15 mouse cellular contexts compared by ENCODE assay signal in the genomic region with DNA sequence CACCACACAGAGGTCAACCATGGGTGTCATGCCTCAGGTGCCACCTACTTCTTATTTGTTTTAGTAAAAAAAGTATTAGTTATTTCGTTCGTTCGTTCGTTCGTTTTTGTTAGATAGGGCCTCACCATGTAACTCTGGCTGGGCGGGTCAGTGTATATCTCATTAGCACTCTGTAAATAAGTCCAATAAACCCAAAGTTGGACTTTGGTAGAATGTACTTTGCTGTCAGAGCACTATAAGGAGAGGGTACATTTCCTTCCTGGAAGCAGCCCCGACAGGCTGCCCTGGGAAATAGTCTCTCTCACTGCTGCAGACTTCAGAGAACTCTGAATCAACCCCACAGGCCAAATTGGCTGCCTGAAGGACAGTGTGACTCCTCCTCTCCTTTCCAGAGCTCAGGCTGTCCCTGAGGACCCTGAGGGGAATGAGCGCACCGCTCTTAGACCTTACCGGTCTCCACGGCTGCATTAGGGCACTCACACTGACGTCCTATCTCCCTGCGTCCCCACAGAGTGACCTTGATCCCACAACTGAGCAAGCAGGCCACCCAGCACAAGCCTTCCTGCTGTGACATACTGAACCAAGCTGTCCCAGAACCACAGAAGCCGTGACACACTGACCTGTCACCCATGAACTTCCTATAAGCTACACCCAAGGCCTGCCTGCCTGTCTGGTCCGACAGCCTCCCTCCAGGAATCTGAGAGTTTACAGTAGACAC. TPM values are rescaled to one million over a fixed set of nuclear protein-coding genes. Genes with fewer than 3 reads are reported as not detected.
DNase-seq lines count a peak whose midpoint lies in the region; ATAC-seq lines count a peak whose summit lies in the region.
"Had no signal": no experiment of that assay in that cellular context is flagged by ENCODE, and none has a peak within 500 bp of the region (broad histone marks: within the 10 kb centered on the region; RNA-seq: fewer than 3 reads in every experiment).

No protein-coding gene starts in this region.

- no peak for DNase-seq in heart, adult 8-10 months (ENCODE audit: low spot score)
- DNase-seq in liver, embryonic 11.5 days (ENCODE audit: low spot score) = no peak
- no peak for DNase-seq in intestine, embryonic 14.5 days (ENCODE audit: low spot score)
- DNase-seq in thymus, postnatal 0 days (ENCODE audit: low spot score) = no peak
- DNase-seq: cerebellum, postnatal 10 days; lung, adult 18-20 months; right cerebral cortex, adult 18-20 months had no signal

- H3K27me3 ChIP-seq in heart, embryonic 15.5 days = no peaks in the 10 kb centered on the region
- H3K27me3 ChIP-seq in liver, embryonic 12.5 days (replicated peaks) = no peaks in the 10 kb centered on the region
- no peaks in the 10 kb centered on the region for H3K27me3 ChIP-seq in liver, embryonic 11.5 days (replicated peaks; ENCODE audit: control insufficient read depth, insufficient read depth, low read length)
- H3K27me3 ChIP-seq in intestine, embryonic 14.5 days (replicated peaks; ENCODE audit: control insufficient read depth, insufficient read depth, low read length) = no peaks in the 10 kb centered on the region
- no peaks in the 10 kb centered on the region for H3K27me3 ChIP-seq in stomach, embryonic 15.5 days (replicated peaks)
- H3K27me3 ChIP-seq in forebrain, embryonic 16.5 days (replicated peaks; ENCODE audit: control insufficient read depth, insufficient read depth, low read length) = no peaks in the 10 kb centered on the region
- H3K27me3 ChIP-seq: hindbrain, embryonic 15.5 days had no signal

- WGBS in heart, embryonic 15.5 days = 62% methylated on average over 15 of the region's 15 CpGs
- WGBS in liver, embryonic 12.5 days (ENCODE audit: insufficient replicate concordance) = 68% methylated on average over 15 of the region's 15 CpGs
- 76% methylated on average over 15 of the region's 15 CpGs for WGBS in liver, embryonic 11.5 days
- 69% methylated on average over 15 of the region's 15 CpGs for WGBS in intestine, embryonic 14.5 days
- 68% methylated on average over 15 of the region's 15 CpGs for WGBS in stomach, embryonic 15.5 days
- WGBS in forebrain, embryonic 16.5 days = 85% methylated on average over 15 of the region's 15 CpGs

- H3K4me3 ChIP-seq in heart, embryonic 15.5 days = no peak overlapping the region
- H3K4me3 ChIP-seq in liver, embryonic 12.5 days = no peak overlapping the region
- H3K4me3 ChIP-seq in liver, embryonic 11.5 days (ENCODE audit: low read depth, low read length) = no peak overlapping the region
- no peak overlapping the region for H3K4me3 ChIP-seq in intestine, embryonic 14.5 days (ENCODE audit: low read depth, low read length)
- no peak overlapping the region for H3K4me3 ChIP-seq in stomach, embryonic 15.5 days (replicated peaks)
- no peak overlapping the region for H3K4me3 ChIP-seq in forebrain, embryonic 16.5 days (replicated peaks; ENCODE audit: low read length)
- H3K4me3 ChIP-seq: hindbrain, embryonic 15.5 days had no signal

- H3K9ac ChIP-seq in heart, embryonic 15.5 days = no peak overlapping the region
- H3K9ac ChIP-seq in liver, embryonic 12.5 days = no peak overlapping the region
- no peak overlapping the region for H3K9ac ChIP-seq in liver, embryonic 11.5 days (ENCODE audit: low read depth, low read length)
- no peak overlapping the region for H3K9ac ChIP-seq in intestine, embryonic 14.5 days (ENCODE audit: low read length)
- H3K9ac ChIP-seq in stomach, embryonic 15.5 days = no peak overlapping the region
- H3K9ac ChIP-seq in forebrain, embryonic 16.5 days (replicated peaks; ENCODE audit: low read depth, low read length) = no peak overlapping the region
- H3K9ac ChIP-seq: hindbrain, embryonic 15.5 days had no signal

- ATAC-seq in heart, embryonic 15.5 days (replicated peaks; ENCODE audit: insufficient number of reproducible peaks, insufficient read depth, low FRiP score, low read depth) = no peak
- ATAC-seq in liver, embryonic 12.5 days = no peak
- ATAC-seq in liver, embryonic 11.5 days (replicated peaks; ENCODE audit: low FRiP score) = no peak
- ATAC-seq in intestine, embryonic 14.5 days (replicated peaks; ENCODE audit: low FRiP score, low TSS enrichment, low read depth) = no peak
- ATAC-seq in stomach, embryonic 15.5 days (ENCODE audit: insufficient read depth, low FRiP score, low read depth) = peak; percentile 24; the same call in 1 of the 2 replicates
- ATAC-seq in forebrain, embryonic 16.5 days = no peak
- ATAC-seq: CD4-positive, CD25-positive, alpha-beta regulatory T cell, adult 4 months had no signal

- H3K27ac ChIP-seq in heart, embryonic 15.5 days = peak overlapping the region; percentile 39; the same call in 1 of the 2 replicates
- H3K27ac ChIP-seq in liver, embryonic 12.5 days = peak overlapping the region; percentile 56; the same call in 1 of the 2 replicates
- H3K27ac ChIP-seq in liver, embryonic 11.5 days (ENCODE audit: low read depth, low read length) = no peak overlapping the region
- peak overlapping the region; percentile 27; the same call in 1 of the 2 replicates for H3K27ac ChIP-seq in intestine, embryonic 14.5 days (ENCODE audit: low read depth)
- peak overlapping the region; percentile 71 for H3K27ac ChIP-seq in stomach, embryonic 15.5 days
- no peak overlapping the region for H3K27ac ChIP-seq in forebrain, embryonic 16.5 days (ENCODE audit: low read length)
- H3K27ac ChIP-seq: hindbrain, embryonic 15.5 days had no signal

- H3K9me3 ChIP-seq in heart, embryonic 15.5 days (replicated peaks) = no peaks in the 10 kb centered on the region
- H3K9me3 ChIP-seq in liver, embryonic 12.5 days (replicated peaks) = no peaks in the 10 kb centered on the region
- no peaks in the 10 kb centered on the region for H3K9me3 ChIP-seq in liver, embryonic 11.5 days (ENCODE audit: control insufficient read depth, low read length)
- no peaks in the 10 kb centered on the region for H3K9me3 ChIP-seq in intestine, embryonic 14.5 days (ENCODE audit: control insufficient read depth, low read length)
- H3K9me3 ChIP-seq in stomach, embryonic 15.5 days = no peaks in the 10 kb centered on the region
- no peaks in the 10 kb centered on the region for H3K9me3 ChIP-seq in forebrain, embryonic 16.5 days (ENCODE audit: control insufficient read depth, low read length)
- H3K9me3 ChIP-seq: hindbrain, embryonic 15.5 days had no signal

- H3K4me1 ChIP-seq in heart, embryonic 15.5 days (replicated peaks) = peaks cover 88% of the 10 kb centered on the region
- H3K4me1 ChIP-seq in liver, embryonic 12.5 days = peaks cover 71% of the 10 kb centered on the region
- peaks cover 38% of the 10 kb centered on the region for H3K4me1 ChIP-seq in liver, embryonic 11.5 days (replicated peaks; ENCODE audit: control insufficient read depth, insufficient read depth, low read length)
- peaks cover 45% of the 10 kb centered on the region for H3K4me1 ChIP-seq in intestine, embryonic 14.5 days (replicated peaks; ENCODE audit: control insufficient read depth, insufficient read depth, low read length)
- peaks cover 50% of the 10 kb centered on the region for H3K4me1 ChIP-seq in stomach, embryonic 15.5 days
- H3K4me1 ChIP-seq in forebrain, embryonic 16.5 days (replicated peaks; ENCODE audit: control insufficient read depth, insufficient read depth, low read length) = peaks cover 24% of the 10 kb centered on the region

- no peak overlapping the region for H3K4me2 ChIP-seq in heart, embryonic 15.5 days
- no peak overlapping the region for H3K4me2 ChIP-seq in liver, embryonic 12.5 days
- H3K4me2 ChIP-seq in liver, embryonic 11.5 days = no peak overlapping the region; the same call in 1 of the 2 replicates
- H3K4me2 ChIP-seq in intestine, embryonic 14.5 days (ENCODE audit: low read length) = no peak overlapping the region
- H3K4me2 ChIP-seq in stomach, embryonic 15.5 days = no peak overlapping the region
- H3K4me2 ChIP-seq in forebrain, embryonic 16.5 days (ENCODE audit: low read length) = no peak overlapping the region
- H3K4me2 ChIP-seq: hindbrain, embryonic 15.5 days had no signal

- no peaks in the 10 kb centered on the region for H3K36me3 ChIP-seq in heart, embryonic 15.5 days
- H3K36me3 ChIP-seq in liver, embryonic 12.5 days = no peaks in the 10 kb centered on the region
- H3K36me3 ChIP-seq in liver, embryonic 11.5 days (ENCODE audit: control insufficient read depth, insufficient read depth, low read length) = no peaks in the 10 kb centered on the region
- H3K36me3 ChIP-seq in intestine, embryonic 14.5 days (ENCODE audit: control insufficient read depth, insufficient read depth, low read length) = no peaks in the 10 kb centered on the region
- no peaks in the 10 kb centered on the region for H3K36me3 ChIP-seq in stomach, embryonic 15.5 days
- no peaks in the 10 kb centered on the region for H3K36me3 ChIP-seq in forebrain, embryonic 16.5 days (ENCODE audit: control insufficient read depth, insufficient read depth)
- H3K36me3 ChIP-seq: hindbrain, embryonic 15.5 days had no signal

RNA-seq across cellular contexts. Expression of a gene that starts 23.2 kb away (rescaled TPM):
- polyA plus RNA-seq in heart, embryonic 15.5 days (2015; fragmentation: Nextera tagmentation; extraction: Ambion mirVana) = 4.7 and 5.7 TPM in 2 replicates
- 10 to 100 TPM; 38.2 to 46.2 (median 40.0) TPM for total RNA-seq in heart, adult 8-10 months (2022)
- polyA plus RNA-seq in liver, embryonic 12.5 days (2016; fragmentation: Nextera tagmentation; extraction: Ambion mirVana) = 3.3 and 3.4 TPM in 2 replicates
- polyA plus RNA-seq in liver, embryonic 11.5 days (2014; fragmentation: Nextera tagmentation; extraction: Ambion mirVana) = 5.9 and 7.4 TPM in 2 replicates
- 10.9 and 11.2 TPM in 2 replicates for polyA plus RNA-seq in intestine, embryonic 14.5 days (2014; fragmentation: Nextera tagmentation; extraction: Ambion mirVana)
- polyA plus RNA-seq in stomach, embryonic 15.5 days (2015; fragmentation: Nextera tagmentation; extraction: Ambion mirVana) = 7.3 and 7.9 TPM in 2 replicates
- 11.3 and 13.6 TPM in 2 replicates for polyA plus RNA-seq in thymus, postnatal 0 days (2015; fragmentation: Nextera tagmentation; extraction: Ambion mirVana)
- 12.0 and 12.9 TPM in 2 replicates for polyA plus RNA-seq in forebrain, embryonic 16.5 days (2015; fragmentation: Nextera tagmentation; extraction: Ambion mirVana)

RNA-seq across cellular contexts. Expression of a gene that starts 54.1 kb away (rescaled TPM):
- polyA plus RNA-seq in heart, embryonic 15.5 days (2015; fragmentation: Nextera tagmentation; extraction: Ambion mirVana) = 1.0 TPM in 2 replicates
- total RNA-seq in heart, adult 8-10 months (2022) = 1 to 10 TPM; 1.2 to 2.0 (median 1.5) TPM
- polyA plus RNA-seq in liver, embryonic 12.5 days (2016; fragmentation: Nextera tagmentation; extraction: Ambion mirVana) = 0.07 and 0.17 TPM in 2 replicates
- 0.14 TPM in 1 of 2 replicates, not detected in the other for polyA plus RNA-seq in liver, embryonic 11.5 days (2014; fragmentation: Nextera tagmentation; extraction: Ambion mirVana)
- polyA plus RNA-seq in intestine, embryonic 14.5 days (2014; fragmentation: Nextera tagmentation; extraction: Ambion mirVana) = 0.28 and 0.67 TPM in 2 replicates
- polyA plus RNA-seq in stomach, embryonic 15.5 days (2015; fragmentation: Nextera tagmentation; extraction: Ambion mirVana) = 0.87 and 0.88 TPM in 2 replicates
- 0.05 TPM in 2 replicates for polyA plus RNA-seq in thymus, postnatal 0 days (2015; fragmentation: Nextera tagmentation; extraction: Ambion mirVana)
- polyA plus RNA-seq in forebrain, embryonic 16.5 days (2015; fragmentation: Nextera tagmentation; extraction: Ambion mirVana) = 1.6 and 2.3 TPM in 2 replicates
- total RNA-seq: megakaryocyte progenitor cell, adult 5-6 weeks; neutrophil, adult 5-6 weeks had no signal
- polyA plus RNA-seq: CD4-positive, CD25-positive, alpha-beta regulatory T cell, adult 4 months had no signal

Comparison
In these comparisons a context has a peak if more than half of its experiments do, and no peak if none do; other contexts are left out.
1. H3K27ac ChIP-seq: peak in heart, embryonic 15.5 days (single experiment), liver, embryonic 12.5 days (single experiment), intestine, embryonic 14.5 days (single experiment) and stomach, embryonic 15.5 days (single experiment); none in liver, embryonic 11.5 days (single experiment) and forebrain, embryonic 16.5 days (single experiment).